Mouse (Mus musculus): ENCODE data around the gene Napb.

DNA sequence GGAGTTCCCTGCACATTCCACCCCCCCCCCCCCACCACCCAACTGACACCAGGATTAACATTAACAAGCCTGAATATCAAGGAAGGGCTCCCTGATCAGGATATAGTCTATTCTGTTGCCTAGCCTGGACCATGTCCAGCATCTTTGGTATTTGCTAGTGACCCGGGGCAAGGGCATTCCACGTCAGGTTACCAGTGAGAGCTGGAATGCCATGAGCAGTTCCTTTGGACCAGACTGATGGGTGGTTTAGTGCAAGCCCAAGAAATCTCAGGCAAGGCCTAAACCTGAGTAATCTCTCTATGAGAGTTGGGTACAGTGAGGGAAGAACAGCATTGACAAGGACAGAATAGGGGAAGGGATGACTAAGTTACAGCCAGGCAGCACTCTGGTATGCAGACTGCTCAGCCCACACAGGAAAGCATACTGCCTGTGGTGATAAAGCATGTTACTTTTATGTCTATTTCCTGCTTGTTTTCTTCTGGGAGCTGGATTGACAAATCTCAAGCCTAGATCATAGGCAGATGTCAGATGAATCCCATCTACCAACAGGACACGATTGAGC lies 11.7 kb upstream of the Napb start:
- TF ChIP-seq POLR2A (IDR thresholded peaks at IDR 0.05; ENCODE audit: extremely low read depth, insufficient read depth, low read length): no peak
- TF ChIP-seq CTCF (IDR thresholded peaks at IDR 0.05; ENCODE audit: extremely low read depth, insufficient read depth, low read length): no peak
